Mouse (Mus musculus): ENCODE data around the gene Vgll4.
"Not testable (repeated sequence)": the region's sequence is repeated elsewhere in the genome, so short reads cannot be mapped to it uniquely, and the experiment has no call there.

The Vgll4 gene

DNA sequence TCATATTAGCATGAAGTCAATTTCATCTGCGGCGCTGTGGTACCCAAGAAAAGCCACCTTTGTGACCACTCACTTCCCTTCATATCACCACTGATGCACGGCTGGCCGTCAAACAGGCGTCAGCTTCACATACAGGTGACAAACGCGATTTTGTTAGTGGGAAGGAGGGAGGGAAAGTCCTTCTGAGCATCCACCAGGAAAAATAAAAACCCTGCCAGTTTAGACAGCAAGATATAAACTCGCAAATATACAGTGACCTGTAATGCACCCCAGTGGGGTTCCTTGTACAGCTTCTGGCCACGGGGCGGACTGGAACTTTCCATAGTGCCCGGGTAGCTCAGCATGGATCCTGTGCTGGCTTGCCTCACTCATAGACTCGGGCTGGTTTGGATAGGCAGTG is 78.0 kb downstream of the Vgll4 start:
- DNase-seq, result no peak

DNA sequence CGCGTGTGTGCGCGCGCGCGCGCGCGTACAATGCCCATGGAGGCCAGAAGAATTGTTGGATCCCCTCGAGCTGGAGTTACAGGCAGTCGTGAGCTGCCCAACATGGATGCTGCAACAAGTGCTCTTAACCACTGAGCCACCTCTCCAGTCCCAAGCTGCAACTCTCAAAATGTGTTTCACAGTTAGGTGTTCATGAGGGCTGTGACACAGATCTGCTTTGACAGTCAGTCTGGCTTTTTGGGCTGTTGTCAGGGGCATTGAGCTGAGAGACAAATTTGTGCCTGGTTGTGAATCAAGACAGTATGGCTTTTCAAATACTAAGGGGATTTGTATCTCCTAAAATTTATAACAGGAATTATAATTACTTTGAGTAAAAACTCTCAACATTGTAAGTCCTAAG is 78.5 kb downstream of the Vgll4 start:
- no peak for DNase-seq

DNA sequence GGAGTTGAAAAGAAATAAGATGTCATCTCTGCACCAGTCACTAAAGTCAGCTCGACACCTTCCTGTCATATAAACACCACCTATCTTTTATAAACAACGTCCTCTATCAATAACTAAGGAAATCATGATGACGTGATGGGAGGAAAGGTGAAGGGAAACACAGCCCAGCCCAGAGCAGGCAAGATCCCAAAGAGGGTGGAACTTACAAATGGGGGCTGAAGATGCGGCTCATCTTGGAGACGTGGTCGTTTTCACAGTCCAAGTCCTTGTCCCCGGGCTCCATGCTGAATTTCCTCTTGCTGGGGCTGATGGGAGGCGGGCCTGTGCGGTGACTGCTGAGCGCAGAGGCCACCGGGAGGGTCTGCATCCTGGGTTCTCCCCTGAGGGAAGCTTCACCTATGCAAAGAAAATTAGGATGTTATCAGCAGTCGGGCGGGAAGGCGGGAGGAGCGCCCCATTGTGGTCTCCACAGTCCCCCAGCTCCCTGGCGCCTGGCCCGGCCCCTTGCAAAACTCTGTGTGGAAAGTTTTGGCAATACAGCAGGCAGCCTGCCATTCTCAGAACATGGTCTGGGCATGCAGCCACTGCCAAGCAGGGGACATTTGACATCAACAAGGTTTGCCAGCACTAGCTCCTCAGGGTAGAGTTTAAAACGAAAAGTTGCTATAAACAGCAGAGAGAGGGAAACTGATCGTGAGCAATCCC is 79.2 kb downstream of the Vgll4 start:
- peak; percentile 90 for DNase-seq

DNA sequence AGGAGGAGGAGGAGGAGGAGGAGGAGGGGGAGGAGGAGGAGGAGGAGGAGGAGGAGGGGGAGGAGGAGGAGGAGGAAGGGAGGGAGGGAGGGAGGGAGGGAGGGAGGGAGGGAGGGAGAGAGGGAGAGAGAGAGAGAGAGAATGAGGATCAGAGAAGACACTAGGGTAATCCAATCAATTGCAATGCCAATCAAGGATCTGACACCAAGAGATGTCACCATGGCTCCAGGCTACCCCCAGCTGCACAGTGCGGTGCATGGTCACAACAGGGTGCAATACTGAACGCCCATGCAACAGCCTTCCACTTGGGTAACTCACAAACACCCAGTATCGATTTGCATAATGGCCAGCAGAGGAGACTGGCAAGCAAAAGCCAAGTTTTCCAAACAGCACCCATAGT is 79.8 kb downstream of the Vgll4 start:
- not testable (repeated sequence) for DNase-seq

DNA sequence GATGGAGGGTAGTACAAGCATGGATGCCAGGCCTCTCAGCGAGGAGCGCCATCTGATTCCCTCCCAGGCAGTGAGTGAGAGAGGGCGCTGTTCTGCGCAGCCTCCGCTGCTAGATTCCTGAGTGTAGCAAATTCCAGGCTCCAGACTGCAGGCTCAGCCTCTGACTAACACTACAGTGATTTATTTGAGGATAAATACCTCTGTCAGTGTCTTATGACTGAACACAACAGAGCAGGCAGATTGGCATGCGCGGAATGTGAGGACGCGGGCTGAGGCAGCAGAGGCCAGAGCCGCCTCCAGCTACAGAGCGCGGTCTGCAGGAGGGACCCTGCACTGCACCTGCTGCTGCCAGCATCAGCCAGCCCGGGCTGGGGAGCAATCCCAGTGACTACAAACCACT is 80.9 kb downstream of the Vgll4 start:
- peak; percentile 92 for DNase-seq

DNA sequence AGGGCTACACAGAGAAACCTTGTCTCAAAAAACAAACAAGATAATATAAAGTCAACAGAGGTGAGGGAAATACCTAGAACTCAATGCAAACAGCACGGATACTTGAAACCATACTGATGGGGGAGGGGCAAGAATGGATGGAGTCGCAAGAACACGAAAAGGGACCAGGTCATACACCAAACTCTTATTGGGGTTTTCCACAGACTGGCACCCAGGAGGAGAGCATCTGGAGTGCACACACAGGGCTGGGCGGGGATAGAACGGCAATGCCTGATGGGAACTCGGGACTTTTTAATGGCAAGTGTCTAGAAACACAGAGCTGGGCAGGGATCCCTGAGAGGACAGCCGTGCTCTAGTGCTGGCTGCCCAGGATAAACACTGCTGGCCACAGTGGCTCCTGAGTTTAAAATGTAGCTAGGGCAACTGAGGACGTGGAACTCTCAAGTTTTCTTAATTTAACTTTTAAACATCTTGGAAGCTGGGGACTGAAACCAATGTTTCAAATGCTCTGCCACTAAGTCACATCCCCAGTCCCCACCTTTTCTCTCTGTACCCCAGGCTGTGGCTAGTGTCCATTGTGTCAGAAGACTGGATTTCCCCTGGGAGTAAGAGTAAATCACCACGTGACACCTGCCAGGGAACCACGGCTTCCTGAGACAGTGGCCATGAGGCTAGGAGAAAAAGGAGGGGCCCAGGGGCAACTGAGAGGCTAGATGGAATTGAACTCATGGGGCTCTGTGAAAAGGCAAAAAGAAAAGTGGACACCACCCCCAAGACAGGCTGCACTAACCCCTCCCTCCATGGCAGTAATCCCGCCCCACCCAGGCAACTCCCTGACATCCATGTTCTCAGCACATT is 83.1 kb downstream of the Vgll4 start:
- no peak for DNase-seq

DNA sequence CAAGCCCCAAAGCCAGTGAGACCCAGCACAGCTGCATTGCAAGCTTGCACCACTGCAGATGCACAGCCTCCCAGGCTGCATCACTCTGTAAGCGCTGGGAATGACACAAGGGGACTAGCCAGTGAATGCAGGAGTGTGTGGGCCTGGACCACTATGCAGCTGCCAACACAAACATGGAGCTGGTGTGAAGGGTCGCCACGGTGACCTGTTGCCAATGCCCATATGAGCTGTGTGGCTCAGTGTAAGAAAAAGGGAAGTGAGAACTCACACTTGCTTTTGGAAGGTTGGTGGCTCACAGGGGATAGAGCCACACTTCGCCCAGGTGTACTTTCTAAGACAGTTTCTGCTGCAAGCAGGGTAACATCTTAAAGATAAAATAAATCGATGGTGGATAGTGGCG is 83.8 kb downstream of the Vgll4 start:
- no peak for DNase-seq

DNA sequence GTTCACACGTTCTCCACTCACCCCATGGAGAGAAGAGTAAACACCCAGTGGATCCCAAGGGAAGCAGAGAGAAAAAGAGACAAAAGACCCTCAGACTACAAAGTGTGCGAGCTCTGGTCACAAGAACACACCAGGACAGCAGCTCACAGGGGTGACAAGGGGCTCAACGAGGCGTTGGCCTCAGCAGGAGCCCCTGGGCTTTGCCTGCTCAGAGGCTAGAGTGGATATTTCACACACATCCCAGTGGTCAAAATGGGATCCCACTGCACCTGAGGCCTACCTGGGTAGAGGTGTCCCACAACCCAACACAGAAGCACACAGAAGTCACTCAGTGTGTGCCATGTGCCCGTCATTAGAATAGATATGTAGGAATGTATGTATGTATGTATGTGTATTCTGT is 84.7 kb downstream of the Vgll4 start:
- DNase-seq, result no peak

DNA sequence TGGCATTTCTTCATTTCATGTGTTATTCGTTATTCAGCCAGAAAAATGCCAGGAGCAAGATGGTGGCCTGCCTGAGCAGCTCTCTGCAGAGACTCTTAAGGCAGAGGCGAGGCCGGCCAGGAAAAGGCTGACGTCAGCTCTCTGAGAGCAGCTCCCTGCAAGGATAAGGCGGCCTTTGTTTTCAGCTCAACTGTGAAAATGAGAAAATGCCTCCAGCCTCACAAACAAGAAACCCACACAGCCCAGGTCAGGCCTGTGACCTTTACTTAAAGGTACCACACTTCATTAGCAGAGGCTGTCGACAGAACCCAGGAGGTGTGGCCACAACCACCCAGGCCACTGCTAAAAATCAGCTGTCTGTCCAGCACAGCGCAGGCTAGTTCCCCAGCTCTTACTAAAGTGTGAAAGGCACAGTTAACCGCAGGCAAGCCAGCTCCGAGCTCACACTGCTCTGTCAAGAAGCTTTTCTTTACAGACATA is 86.5 kb downstream of the Vgll4 start:
- DNase-seq, result peak; percentile 89

DNA sequence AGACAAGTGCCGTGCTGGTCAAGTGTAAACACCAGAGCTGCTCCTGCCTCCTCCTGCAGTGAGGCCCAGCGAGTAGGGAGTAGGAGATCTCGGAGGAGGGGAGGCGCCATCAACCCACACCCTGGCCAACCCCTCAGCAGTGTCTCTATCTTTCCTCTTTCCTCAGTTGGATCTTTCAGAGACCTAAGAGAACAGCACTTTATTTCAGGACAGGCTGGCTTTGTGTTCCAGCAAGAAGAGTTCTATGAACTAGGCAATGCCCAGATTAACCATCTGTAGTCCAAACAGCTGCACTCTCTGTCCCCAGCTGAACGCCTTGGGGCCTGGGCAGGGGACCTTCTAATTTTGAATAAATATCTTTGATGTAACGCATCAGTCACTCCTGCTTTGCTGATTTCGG is 87.1 kb downstream of the Vgll4 start:
- DNase-seq, result no peak

DNA sequence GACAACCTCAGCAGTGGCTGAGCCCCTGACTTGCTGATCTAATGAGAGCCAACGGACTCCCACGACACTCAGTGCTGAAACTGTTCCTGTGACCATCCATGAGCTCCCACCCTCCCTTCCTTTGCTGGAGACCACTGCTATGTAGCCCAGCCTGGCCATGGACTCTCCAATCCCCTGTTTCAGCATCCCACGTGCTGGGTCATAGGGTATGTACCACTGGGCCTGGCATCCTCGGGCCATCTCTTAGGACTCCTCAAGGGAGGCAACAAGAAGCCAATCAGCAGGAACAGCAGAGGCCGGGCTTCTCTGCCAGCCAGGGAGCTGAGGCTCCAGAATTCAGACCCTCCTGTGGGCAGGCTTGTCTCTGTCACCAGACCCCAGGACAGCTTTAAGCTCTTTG is 87.6 kb downstream of the Vgll4 start:
- DNase-seq, result no peak

DNA sequence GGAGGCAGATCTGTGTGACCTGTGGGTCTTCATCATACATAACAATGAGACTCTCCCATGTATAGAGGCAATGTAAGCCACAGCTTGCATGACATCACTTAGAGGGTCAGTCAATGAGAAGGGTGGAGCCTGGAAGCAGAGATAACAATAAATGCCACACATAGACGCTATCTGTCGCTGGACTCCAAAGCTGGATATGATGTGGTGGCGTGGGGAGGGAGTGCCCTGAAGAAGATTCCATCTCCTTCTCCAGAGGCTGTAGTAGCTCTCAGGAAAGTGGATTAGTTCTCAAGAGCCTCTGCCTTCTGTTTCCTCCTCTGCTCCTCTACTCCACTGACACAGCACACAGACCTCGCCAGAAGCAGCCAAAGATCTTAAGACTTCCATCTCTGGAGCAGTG is 89.0 kb downstream of the Vgll4 start:
- no peak for DNase-seq

DNA sequence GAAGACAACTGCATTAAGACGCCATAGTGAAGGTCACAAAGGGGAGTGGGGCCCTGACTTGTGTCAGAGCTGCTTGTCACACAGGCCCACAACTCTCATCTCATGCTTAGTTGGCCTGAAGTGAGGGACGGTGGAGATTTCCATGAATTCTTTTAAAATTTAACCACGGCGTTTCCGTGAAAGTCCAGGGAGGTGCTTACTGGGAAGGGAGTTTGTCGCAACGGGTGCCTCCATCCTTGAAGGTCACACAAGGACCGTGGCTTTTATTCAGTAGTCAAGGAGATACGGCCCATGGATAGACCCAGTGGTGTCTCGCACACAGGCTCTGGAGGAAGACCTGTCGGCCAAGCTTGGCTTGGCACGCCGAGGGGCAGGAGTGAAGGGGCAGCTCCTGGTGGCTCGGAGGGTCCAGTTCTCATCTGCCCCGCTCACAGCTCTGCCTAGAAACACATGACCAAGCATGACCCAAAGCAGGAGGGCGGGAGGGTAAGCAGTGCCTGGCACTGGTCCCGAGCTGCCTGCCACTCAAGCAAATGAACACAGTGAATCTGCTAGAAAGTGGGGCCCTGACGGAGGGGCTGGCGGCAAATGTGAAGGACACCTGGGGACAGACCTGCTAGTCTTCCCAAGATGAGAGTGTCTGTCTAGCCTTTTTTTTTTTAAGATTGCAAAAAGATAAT is 90.8 kb downstream of the Vgll4 start:
- peak; percentile 89 for DNase-seq

DNA sequence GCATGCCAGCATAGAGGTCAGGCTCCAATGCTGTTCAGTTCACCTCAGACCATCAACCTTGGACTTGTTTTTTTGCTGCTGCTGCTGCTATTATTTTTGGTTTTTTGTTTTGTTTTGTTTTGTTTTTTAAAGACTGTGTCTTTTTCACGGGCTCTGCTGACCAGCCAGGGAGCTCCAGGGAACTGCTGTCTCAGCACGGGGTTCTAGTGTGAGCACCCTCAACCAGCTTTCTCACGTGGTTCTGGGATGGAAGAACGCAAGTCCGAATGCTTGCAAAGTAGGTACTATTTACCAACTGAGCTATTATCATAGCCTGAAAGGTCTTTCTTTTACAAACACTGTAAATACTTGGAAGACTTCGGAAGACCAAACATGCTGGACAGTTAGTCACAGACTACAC is 93.2 kb downstream of the Vgll4 start:
- peak; percentile 54 for DNase-seq

DNA sequence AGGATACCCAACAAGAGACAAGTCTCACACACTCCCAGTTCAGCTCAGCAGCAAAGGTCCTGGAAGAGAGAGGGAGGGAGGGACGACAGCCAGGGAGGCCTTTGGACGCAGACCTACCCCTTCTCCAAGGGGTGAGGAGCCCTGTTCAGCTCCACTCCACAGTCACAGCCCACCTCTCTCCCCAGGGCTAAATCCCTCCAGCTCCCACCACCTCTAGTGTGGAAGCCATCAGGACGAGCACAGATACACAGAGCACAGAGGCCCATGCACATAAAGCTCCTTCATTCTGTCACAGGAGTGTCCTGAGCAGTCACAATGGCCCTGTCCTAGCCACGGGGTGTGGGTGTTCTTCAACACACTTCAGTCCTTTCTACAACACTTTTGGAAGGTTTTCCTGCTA is 93.8 kb downstream of the Vgll4 start:
- DNase-seq, result no peak

DNA sequence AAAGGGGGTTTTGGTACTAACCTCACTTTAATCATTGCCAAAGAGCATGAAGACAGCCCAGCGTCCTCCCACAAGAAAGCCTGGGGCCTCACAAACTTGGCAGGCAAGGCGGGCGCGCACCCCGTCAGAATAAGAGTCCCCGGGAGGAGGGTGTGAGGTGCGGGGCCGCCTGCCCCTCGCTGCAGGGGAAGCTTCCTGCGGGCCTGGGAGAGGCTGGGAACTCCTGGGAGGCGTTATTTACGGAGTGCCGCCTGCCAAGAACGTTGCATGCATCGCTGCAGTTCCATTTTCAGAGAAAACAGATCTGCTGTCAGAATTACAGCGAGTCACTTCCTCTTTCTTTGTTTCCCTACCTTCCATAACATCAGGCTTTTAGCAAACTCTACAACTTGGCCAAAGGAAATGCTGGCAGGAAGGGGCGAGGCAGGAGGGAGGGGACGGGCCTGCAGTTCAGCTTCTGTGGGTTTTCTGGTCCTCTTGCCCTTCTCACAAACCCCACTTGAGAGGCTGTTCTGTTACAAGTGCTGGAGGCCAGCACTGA is 94.7 kb downstream of the Vgll4 start:
- DNase-seq, result peak; percentile 97

DNA sequence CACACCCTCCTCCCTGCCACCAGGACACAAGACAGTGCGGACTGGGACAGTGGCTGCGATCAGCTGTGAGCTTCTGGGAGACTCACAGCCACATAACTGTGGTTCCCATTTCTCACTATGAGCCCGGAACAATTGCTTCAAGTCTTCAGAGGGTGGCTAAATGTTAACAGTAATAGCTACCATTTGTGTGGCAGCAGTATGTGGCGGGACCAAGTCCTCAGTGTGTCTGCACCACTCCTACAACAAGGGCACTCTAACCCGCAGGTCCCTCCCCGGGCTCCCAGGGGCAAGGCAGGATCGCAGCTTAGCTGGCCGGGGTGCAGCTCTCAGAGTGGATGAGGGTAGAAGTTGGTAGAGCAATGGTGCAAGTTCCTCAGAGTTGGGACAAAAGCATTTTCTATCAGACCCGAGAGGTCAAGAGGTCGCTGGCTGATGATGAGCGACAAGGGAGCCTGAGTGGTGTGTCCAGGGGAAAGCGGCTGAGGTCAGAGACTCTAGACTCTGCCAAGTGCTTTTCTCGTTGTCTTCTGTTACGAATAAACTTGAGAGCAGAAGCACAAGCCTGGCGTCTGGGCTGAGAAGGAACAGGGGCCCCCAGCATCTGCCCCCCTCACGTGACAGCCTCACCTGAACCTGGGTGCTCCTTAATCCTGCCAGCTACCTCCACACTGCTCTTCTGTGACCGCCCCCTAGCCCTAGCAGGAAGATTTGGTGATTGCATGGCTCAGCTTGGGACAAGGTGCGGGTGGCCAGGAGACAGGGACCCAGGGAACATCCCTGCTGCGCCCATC is 95.5 kb downstream of the Vgll4 start:
- peak; percentile 62 for DNase-seq

DNA sequence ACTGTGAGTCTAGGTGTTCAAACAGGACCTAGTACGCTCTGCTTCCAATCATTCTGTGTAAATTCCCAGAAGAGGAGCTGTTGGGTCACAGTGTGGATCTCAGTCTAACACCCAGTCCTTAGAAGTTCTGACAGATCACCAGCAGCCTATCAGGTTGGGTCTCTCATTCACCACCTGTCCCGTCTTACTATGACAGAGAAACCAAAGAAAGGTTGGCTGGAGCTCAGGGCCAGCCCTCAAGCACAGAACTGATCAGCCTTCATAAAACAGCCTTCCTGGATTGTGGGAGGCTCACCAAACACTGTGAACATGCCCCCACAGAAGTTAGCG is 96.0 kb downstream of the Vgll4 start:
- no peak for DNase-seq

DNA sequence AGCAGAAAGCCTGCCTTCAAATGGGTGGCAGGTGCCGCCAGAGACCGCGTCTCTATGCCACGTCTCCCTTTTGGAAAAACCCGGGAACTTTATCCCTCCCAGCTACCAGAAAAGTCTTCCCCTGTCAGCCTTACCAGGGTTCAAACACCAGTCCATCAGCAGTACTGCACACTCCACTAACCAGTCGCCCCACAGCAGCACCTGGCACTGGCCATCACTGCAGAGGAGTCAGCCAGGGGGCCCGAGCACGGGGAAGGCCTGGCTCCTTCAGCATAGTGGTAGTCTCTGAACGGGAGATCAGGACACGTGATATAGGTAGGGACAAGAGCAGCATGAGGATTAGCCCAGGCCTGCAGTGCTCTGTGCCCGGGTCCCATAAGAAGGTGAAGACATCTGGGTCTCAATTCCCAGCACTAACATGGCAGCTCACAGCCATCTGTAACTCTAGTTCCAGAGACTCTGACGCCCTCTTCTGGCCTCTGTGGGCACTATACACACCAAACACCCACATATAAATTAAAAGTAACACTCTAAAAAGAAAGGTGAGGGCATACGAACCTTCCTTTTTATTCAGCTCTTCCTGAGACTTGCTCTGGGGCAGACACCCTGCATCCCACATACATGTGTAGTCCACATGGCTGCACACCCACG is 98.7 kb downstream of the Vgll4 start:
- DNase-seq, result no peak

DNA sequence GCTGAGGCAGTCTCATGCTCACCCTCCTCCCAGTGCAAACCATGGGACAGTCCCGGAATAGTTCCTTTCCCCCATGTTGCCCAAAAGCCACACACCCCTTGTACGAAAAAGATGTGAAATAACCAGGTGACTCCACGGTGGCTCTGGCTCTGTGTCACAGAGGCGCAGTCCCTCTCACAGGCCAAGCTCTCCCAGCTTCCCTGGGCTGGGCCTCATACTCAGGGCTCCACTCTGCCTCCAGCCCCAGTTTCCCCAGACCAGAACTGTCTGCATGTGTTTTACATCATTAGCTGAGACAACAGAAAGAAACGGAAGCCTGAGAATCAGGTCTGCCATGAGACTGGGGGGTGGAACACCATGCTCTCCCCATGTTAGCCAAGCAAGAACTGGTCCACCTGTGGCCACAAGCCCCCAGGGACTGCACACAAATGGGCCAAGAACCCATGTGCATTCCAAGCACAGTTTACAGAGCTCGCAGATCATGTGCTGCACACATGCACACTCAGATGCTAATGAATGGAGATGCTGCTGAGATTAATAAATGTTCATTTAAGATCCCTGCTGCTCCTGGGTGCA is 100.2 kb downstream of the Vgll4 start:
- no peak for DNase-seq

DNA sequence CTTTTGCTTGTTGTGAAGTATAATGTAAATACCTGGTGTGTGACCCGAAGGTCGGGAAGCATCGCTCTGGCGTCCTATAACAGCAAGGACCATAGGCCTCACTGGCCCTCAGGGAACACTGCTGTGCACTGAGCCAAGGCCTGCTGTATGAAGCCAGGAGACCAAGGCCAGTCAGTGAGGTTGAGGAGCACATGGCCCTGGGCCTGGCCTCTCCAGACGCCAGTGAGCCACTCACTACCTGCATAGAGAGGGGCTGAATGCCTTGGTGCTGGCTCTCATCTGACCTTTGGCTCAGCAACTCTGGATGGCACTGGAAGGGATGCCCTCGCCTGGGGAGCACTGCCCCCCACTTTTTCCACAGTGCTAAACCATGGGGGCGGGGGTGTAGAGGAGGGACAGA is 101.1 kb downstream of the Vgll4 start:
- no peak for DNase-seq

DNA sequence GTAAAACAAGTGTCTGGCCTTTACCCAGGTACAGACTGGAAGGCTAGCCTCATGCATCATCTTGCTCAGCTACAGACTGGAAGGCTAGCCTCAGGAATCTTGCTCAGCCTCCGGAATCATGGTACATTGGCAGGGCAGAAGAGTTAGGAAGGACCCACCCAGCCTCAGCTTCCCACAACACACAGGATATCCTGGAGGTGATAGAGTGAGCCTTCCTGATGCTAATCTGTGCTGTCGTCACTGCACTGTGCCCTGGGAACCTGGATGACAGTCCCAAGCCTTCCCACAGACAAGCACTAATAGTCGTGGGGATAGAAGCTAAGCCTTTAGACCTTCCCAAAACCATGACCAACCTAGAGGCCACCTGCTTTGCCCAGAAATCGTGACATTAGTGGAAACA is 103.2 kb downstream of the Vgll4 start:
- peak; percentile 52 for DNase-seq
